Mouse (Mus musculus) erythroblast, embryonic 14.5 days (primary cell): ENCODE measurements around the gene Gm11111.

ENCODE experiments used
- GATA1 ChIP-seq: IDR thresholded peaks from 2 replicates; pipeline ENCODE4 v1.6.1; 2012; ENCODE audit warnings: low read length, inconsistent platforms, mixed read lengths
- TAL1 ChIP-seq: IDR thresholded peaks from 3 replicates; pipeline ENCODE4 v1.6.1; 2012; ENCODE audit warnings: low read length, inconsistent platforms, mixed read lengths

DNA sequence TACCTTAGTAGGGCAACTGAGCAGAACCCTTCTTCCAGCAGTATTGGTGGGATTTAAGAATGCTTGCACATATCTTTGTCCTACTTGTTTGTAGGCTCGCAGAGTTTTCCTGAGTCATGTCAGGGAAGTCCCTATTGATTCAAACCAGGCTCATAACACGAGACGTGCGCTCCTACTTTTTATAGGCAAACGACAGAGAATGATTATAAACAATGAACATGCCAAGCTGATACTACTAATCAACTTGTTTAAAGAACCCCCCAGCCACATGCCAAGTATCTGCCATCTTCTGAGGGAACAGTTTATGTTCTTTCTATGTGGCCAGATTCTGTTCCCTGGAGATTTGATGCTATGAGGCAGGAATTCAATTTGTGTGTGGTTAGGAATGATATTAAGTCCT lies 28.3 kb downstream of the Gm11111 start:
- TF ChIP-seq GATA1: no peak
- TF ChIP-seq TAL1: no peak
